8 mouse cellular contexts compared by ENCODE assay signal in genomic region chr17:70751161-70751651, GRCm38 (mm10).
A peak's percentile ranks its signal among the peaks of the same experiment; 100 is the strongest.
DNase-seq lines count a peak whose midpoint lies in the region; ATAC-seq and TF ChIP-seq lines count a peak whose summit lies in the region.

No protein-coding gene starts in this region.

- H3K27ac ChIP-seq in spleen, adult 2 months (ENCODE audit: insufficient read depth, low read length) = peak overlapping the region; percentile 54
- peak overlapping the region; percentile 58 for H3K27ac ChIP-seq in intestine, postnatal 0 days (ENCODE audit: low read depth, low read length)
- H3K27ac ChIP-seq in stomach, embryonic 16.5 days (ENCODE audit: low read length) = peak overlapping the region; percentile 81

- 5% methylated on average over 19 of the region's 19 CpGs for WGBS in spleen, adult 2 months
- WGBS in intestine, postnatal 0 days = 1% methylated on average over 19 of the region's 19 CpGs
- WGBS in lung, adult 2 months = 7% methylated on average over 19 of the region's 19 CpGs
- WGBS in stomach, embryonic 16.5 days = 2% methylated on average over 19 of the region's 19 CpGs

- peak overlapping the region; percentile 48; the same call in 1 of the 2 replicates for H3K4me3 ChIP-seq in spleen, adult 2 months (ENCODE audit: extremely low read depth, insufficient read depth, insufficient read length)
- peak overlapping the region; percentile 42 for H3K4me3 ChIP-seq in intestine, postnatal 0 days (ENCODE audit: low read depth, low read length)
- peak overlapping the region; percentile 64 for H3K4me3 ChIP-seq in lung, adult 2 months (replicated peaks; ENCODE audit: extremely low read depth, low read depth, low read length)
- H3K4me3 ChIP-seq in stomach, embryonic 16.5 days (replicated peaks; ENCODE audit: low read length) = peak overlapping the region; percentile 45

- TF ChIP-seq CTCF in spleen, adult 2 months (IDR thresholded peaks at IDR 0.05; ENCODE audit: extremely low read depth, insufficient read depth, insufficient read length, insufficient replicate concordance) = no peak
- TF ChIP-seq CTCF in intestine, postnatal 0 days (IDR thresholded peaks at IDR 0.05; ENCODE audit: low read depth) = no peak
- no peak for TF ChIP-seq CTCF in lung, adult 2 months (IDR thresholded peaks at IDR 0.05; ENCODE audit: insufficient read depth, low read length)

- TF ChIP-seq POLR2A in spleen, adult 2 months (IDR thresholded peaks at IDR 0.05; ENCODE audit: low read depth, low read length) = no peak
- TF ChIP-seq POLR2A in lung, adult 2 months (IDR thresholded peaks at IDR 0.05; ENCODE audit: borderline replicate concordance, extremely low read depth, low read depth, low read length) = no peak; the same call in 1 of the 2 replicates

- H3K36me3 ChIP-seq in spleen, adult 2 months (ENCODE audit: control insufficient read depth, insufficient read depth, low read length) = no peaks in the 10 kb centered on the region
- no peaks in the 10 kb centered on the region for H3K36me3 ChIP-seq in intestine, postnatal 0 days (ENCODE audit: control insufficient read depth, insufficient read depth)
- no peaks in the 10 kb centered on the region for H3K36me3 ChIP-seq in stomach, embryonic 16.5 days (ENCODE audit: control insufficient read depth, insufficient read depth, low read length)

- no peaks in the 10 kb centered on the region for H3K9me3 ChIP-seq in intestine, postnatal 0 days (ENCODE audit: control insufficient read depth)
- H3K9me3 ChIP-seq in stomach, embryonic 16.5 days (replicated peaks; ENCODE audit: control insufficient read depth, low read length) = no peaks in the 10 kb centered on the region

- H3K27me3 ChIP-seq in spleen, adult 2 months (ENCODE audit: control insufficient read depth, insufficient read depth, low read length) = no peaks in the 10 kb centered on the region
- no peaks in the 10 kb centered on the region for H3K27me3 ChIP-seq in intestine, postnatal 0 days (replicated peaks; ENCODE audit: control insufficient read depth, insufficient read depth, low read length)
- H3K27me3 ChIP-seq in stomach, embryonic 16.5 days (ENCODE audit: control insufficient read depth, insufficient read depth, low read length) = no peaks in the 10 kb centered on the region

- no peak for ATAC-seq in intestine, postnatal 0 days
- peak; percentile 8; the same call in 1 of the 2 replicates for ATAC-seq in stomach, embryonic 16.5 days (ENCODE audit: insufficient read depth, low FRiP score)
- no peak for ATAC-seq in activated CD4-positive, CD25-positive, alpha-beta regulatory T cell, adult 4 months

- H3K9ac ChIP-seq in intestine, postnatal 0 days (ENCODE audit: low read depth, low read length) = no peak overlapping the region; the same call in 1 of the 2 replicates
- H3K9ac ChIP-seq in stomach, embryonic 16.5 days (ENCODE audit: low read length) = peak overlapping the region; percentile 79

- no peak for DNase-seq in spleen, adult 2 months (ENCODE audit: low read depth in 1 of 2, low spot score in 2 of 2)
- DNase-seq in spleen, postnatal 14 days (ENCODE audit: low spot score in 2 of 2) = no peak
- peak; percentile 97 for DNase-seq in heart, adult 11 months
- peak; percentile 58 for DNase-seq in lung, adult 2 months
- DNase-seq in cerebellum, adult 8-10 months = no peak

- H3K4me2 ChIP-seq in intestine, postnatal 0 days (replicated peaks; ENCODE audit: low read depth) = peak overlapping the region; percentile 69
- peak overlapping the region; percentile 58 for H3K4me2 ChIP-seq in stomach, embryonic 16.5 days (ENCODE audit: low read depth, low read length)

- H3K4me1 ChIP-seq in spleen, adult 2 months (ENCODE audit: control insufficient read depth, insufficient read depth, insufficient read length) = peaks cover 10% of the 10 kb centered on the region; the same call in 1 of the 2 replicates
- no peaks in the 10 kb centered on the region; the same call in 1 of the 2 replicates for H3K4me1 ChIP-seq in intestine, postnatal 0 days (replicated peaks; ENCODE audit: control insufficient read depth, insufficient read depth, low read length)
- H3K4me1 ChIP-seq in lung, adult 2 months (ENCODE audit: control insufficient read depth, insufficient read depth, low read length) = peaks cover 8% of the 10 kb centered on the region
- peaks cover 25% of the 10 kb centered on the region for H3K4me1 ChIP-seq in stomach, embryonic 16.5 days (ENCODE audit: control insufficient read depth, insufficient read depth, low read length)

Comparison
In these comparisons a context has a peak if more than half of its experiments do, and no peak if none do; other contexts are left out.
1. DNase-seq: peak in heart, adult 11 months (single experiment) and lung, adult 2 months (single experiment); none in spleen, adult 2 months (0 of 2), spleen, postnatal 14 days (0 of 2) and cerebellum, adult 8-10 months (single experiment).
2. Peak in every context shown above with its lines, with median percentiles within 50 percentile points of each other: H3K27ac ChIP-seq and H3K4me3 ChIP-seq.